Mouse (Mus musculus) effector memory CD4-positive, alpha-beta T cell, adult 7 months (primary cell): ENCODE measurements around the gene Unc5a. TPM values are rescaled to one million over a fixed set of nuclear protein-coding genes. Genes with fewer than 3 reads are reported as not detected.

ENCODE experiments used
- polyA plus RNA-seq: library from polyadenylated mRNA; unstranded; fragments of 100-300 nt; shearing (Covaris generic); gene quantifications from one replicate; pipeline ENCODE4 v1.2.1, GENCODE M21; 2017

Unc5a gene
- 13.4 TPM for polyA plus RNA-seq

GRCm38 (mm10) chr13:54948531-54949493, at the start of gene Unc5a:
Unc5a (plus strand) TSS chr13:54949411.

GRCm38 (mm10) chr13:55021194-55021779, 72.1 kb downstream of the Unc5a start, which contains the start of gene Hk3:
Hk3 (minus strand) TSS chr13:55021385.

Other genes starting within 250 kb of the Unc5a start
- gene Cdhr2, start 247.9 kb upstream of the Unc5a start, polyA plus RNA-seq: 0.12 TPM
- gene Gprin1, start 199.5 kb upstream of the Unc5a start, polyA plus RNA-seq: not detected
- gene Sncb, start 182.8 kb upstream of the Unc5a start, polyA plus RNA-seq: 0.57 TPM
- not detected for gene Eif4e1b, start 165.4 kb upstream of the Unc5a start, polyA plus RNA-seq
- 6.1 TPM for gene Tspan17, start 160.0 kb upstream of the Unc5a start, polyA plus RNA-seq
- 1.1 TPM for gene Hk3, start 72.0 kb downstream of the Unc5a start, polyA plus RNA-seq
- 76.8 TPM for gene Uimc1, start 150.9 kb downstream of the Unc5a start, polyA plus RNA-seq
- 16.9 TPM for gene Zfp346, start 155.9 kb downstream of the Unc5a start, polyA plus RNA-seq
- gene Gm17617, start 184.1 kb downstream of the Unc5a start, polyA plus RNA-seq: not detected
- not detected for gene Fgfr4, start 203.2 kb downstream of the Unc5a start, polyA plus RNA-seq